Comparison of ENCODE assay signal across 8 mouse cellular contexts in the genomic region with DNA sequence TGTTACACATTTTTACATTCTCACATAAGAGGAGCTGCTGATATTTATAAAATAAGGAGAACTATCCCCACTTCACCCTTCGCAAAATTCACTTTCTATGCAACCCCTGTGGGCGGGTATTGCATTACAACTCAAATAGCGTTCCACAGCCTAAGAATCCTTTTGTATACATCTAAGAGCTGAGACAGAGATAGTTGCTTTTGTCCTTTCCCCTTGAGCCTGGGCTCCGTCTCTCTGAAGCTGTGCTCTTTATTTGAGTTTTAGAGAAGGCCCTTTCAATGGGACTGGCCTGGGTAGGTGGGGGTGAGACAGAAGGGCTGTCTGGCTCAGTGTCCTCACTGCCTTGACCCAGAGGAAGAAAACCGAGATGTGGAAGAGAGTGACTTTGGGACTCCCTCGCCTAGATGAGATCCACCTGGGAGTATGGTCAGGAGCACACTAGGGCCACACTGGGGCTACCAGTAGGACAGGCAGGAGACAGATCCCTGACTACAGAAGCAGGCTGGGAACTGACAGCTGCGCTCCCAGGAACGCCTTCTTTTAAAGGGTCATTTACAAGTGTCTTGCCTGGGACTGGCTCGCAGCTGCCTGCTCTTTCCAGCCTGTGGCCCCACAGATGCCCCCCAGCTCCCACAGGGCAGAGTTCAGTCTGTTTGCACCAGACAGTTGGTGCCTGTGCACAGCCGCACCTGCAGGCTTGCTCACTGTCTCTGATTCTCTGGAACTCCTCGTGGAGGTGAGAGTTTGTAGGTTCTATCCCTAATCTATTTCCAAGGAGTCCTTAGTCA.
DNase-seq lines count a peak whose midpoint lies in the region; ATAC-seq and TF ChIP-seq lines count a peak whose summit lies in the region.

No protein-coding gene starts in this region.

- no peak for TF ChIP-seq POLR2A in cortical plate, adult 2 months (IDR thresholded peaks at IDR 0.05; ENCODE audit: extremely low read depth, insufficient read depth, low read length)

- peaks cover 26% of the 10 kb centered on the region for H3K27me3 ChIP-seq in embryonic facial prominence, embryonic 14.5 days (replicated peaks; ENCODE audit: control insufficient read depth, insufficient read depth, low read length)
- H3K27me3 ChIP-seq in midbrain, embryonic 13.5 days, result peaks cover 4% of the 10 kb centered on the region

- no peaks in the 10 kb centered on the region for H3K36me3 ChIP-seq in embryonic facial prominence, embryonic 14.5 days (ENCODE audit: control insufficient read depth, insufficient read depth, low read length)
- no peaks in the 10 kb centered on the region for H3K36me3 ChIP-seq in midbrain, embryonic 13.5 days

- peak; percentile 47 for ATAC-seq in embryonic facial prominence, embryonic 14.5 days (ENCODE audit: low read depth)
- peak; percentile 82 for ATAC-seq in midbrain, embryonic 13.5 days

- peak overlapping the region; percentile 63 for H3K4me2 ChIP-seq in embryonic facial prominence, embryonic 14.5 days (ENCODE audit: low read depth, low read length)
- peak overlapping the region; percentile 62 for H3K4me2 ChIP-seq in midbrain, embryonic 13.5 days (replicated peaks)

- WGBS in embryonic facial prominence, embryonic 14.5 days, result 19% methylated on average over 11 of the region's 11 CpGs
- WGBS in midbrain, embryonic 13.5 days, result 6% methylated on average over 11 of the region's 11 CpGs

- DNase-seq in embryonic facial prominence, embryonic 14.5 days (ENCODE audit: low spot score), result peak; percentile 42
- DNase-seq in kidney, adult 9 months, result peak; percentile 38
- no peak for DNase-seq in urinary bladder, postnatal 4 days (ENCODE audit: low spot score in 2 of 2)
- no peak for DNase-seq in Muller cell, postnatal 12 days (ENCODE audit: inconsistent ontology term)
- no peak for DNase-seq in cerebellum, adult 9-11 months
- DNase-seq in lung, postnatal 14 days, result no peak

- TF ChIP-seq CTCF in cortical plate, adult 2 months (IDR thresholded peaks at IDR 0.05; ENCODE audit: extremely low read depth, insufficient read depth, low read length), result no peak

- H3K4me1 ChIP-seq in cortical plate, adult 2 months (ENCODE audit: control insufficient read depth, insufficient read depth, low read length), result 0 out of 2 replicates have a peak, but pooled peaks cover 1% of the 10 kb centered on the region
- peaks cover 10% of the 10 kb centered on the region for H3K4me1 ChIP-seq in embryonic facial prominence, embryonic 14.5 days (ENCODE audit: control insufficient read depth, insufficient read depth, low read length)
- H3K4me1 ChIP-seq in midbrain, embryonic 13.5 days (replicated peaks), result peaks cover 22% of the 10 kb centered on the region

- H3K27ac ChIP-seq in cortical plate, adult 2 months (ENCODE audit: insufficient read depth, low read length), result no peak overlapping the region
- no peak overlapping the region for H3K27ac ChIP-seq in embryonic facial prominence, embryonic 14.5 days (replicated peaks; ENCODE audit: low read depth, low read length)
- H3K27ac ChIP-seq in midbrain, embryonic 13.5 days, result peak overlapping the region; percentile 59

- peak overlapping the region; percentile 54 for H3K9ac ChIP-seq in embryonic facial prominence, embryonic 14.5 days (ENCODE audit: low read depth, low read length)
- H3K9ac ChIP-seq in midbrain, embryonic 13.5 days (replicated peaks), result peak overlapping the region; percentile 77

- no peaks in the 10 kb centered on the region for H3K9me3 ChIP-seq in embryonic facial prominence, embryonic 14.5 days (ENCODE audit: control insufficient read depth, low read length)
- H3K9me3 ChIP-seq in midbrain, embryonic 13.5 days, result no peaks in the 10 kb centered on the region

- H3K4me3 ChIP-seq in cortical plate, adult 2 months (ENCODE audit: insufficient read depth, low read length), result peak overlapping the region; percentile 17
- H3K4me3 ChIP-seq in embryonic facial prominence, embryonic 14.5 days (ENCODE audit: low read depth, low read length), result peak overlapping the region; percentile 35
- peak overlapping the region; percentile 39 for H3K4me3 ChIP-seq in midbrain, embryonic 13.5 days (replicated peaks)

Comparison
In these comparisons a context has a peak if more than half of its experiments do, and no peak if none do; other contexts are left out.
1. DNase-seq: peak in embryonic facial prominence, embryonic 14.5 days (single experiment) and kidney, adult 9 months (single experiment); none in urinary bladder, postnatal 4 days (0 of 2), Muller cell, postnatal 12 days (single experiment), cerebellum, adult 9-11 months (single experiment) and lung, postnatal 14 days (single experiment).
2. Peak in every context shown above with its lines, with median percentiles within 50 percentile points of each other: H3K4me3 ChIP-seq.